Mouse (Mus musculus): ENCODE measurements around the gene Cldn19.

DNA sequence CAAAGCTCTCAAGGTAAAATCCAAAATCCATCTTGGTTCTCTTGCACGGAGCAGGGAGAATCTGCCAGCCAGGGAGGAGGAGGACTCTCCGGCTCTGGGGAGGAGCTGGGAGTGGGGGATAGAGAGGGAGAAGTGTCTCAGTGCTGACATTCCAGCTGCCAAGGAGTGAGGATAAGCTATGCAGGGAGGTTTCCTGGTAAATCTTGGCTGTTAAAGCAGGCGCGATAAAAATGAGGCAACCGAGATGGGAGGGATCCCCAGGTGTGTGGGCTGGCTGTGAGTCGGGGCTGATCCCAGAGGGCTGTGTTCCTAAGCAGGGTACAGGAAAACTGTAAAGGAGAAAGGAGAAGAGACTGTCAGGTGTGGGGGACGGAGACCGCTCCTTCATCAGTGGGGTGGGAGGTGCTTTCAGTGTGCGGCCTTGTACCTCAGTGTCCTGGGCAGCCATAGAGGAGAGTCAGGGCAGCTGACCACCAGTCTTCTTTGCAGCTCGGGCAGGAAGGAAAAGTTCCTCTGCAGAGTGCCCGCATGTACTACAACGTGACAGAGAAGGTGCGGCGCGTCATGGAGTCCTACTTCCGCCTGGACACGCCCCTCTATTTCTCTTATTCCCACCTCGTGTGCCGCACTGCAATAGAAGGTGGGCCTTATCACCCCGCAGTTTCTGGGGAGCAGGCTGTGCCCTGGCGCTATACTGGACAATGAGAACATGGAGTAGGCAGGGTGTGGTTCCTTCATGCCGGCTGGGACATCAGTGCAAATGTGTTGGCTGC is 10.6 kb upstream of the Cldn19 start:
- TF ChIP-seq CTCF (IDR thresholded peaks at IDR 0.05; ENCODE audit: low read depth) (no peak), EP300 (IDR thresholded peaks at IDR 0.05; ENCODE audit: low read depth) (no peak)
